Mouse (Mus musculus) olfactory bulb, adult 2 months (tissue): Measurements from ENCODE around the gene Foxp1. TPM values are rescaled to one million over a fixed set of nuclear protein-coding genes. Genes with fewer than 3 reads are reported as not detected.

Experiments used
- H3K27ac ChIP-seq: fragments of 200-500 bp; 2 replicates; pipeline ENCODE4 v1.5.1; 2012; ENCODE audit warnings: low read depth, low read length; ENCODE audit not compliant: insufficient read depth
- H3K4me1 ChIP-seq: fragments of 200-500 bp; 2 replicates; pipeline ENCODE4 v1.6.1; 2012; ENCODE audit warnings: low read length; ENCODE audit not compliant: control insufficient read depth, insufficient read depth
- H3K4me3 ChIP-seq: fragments of 200-500 bp; 2 replicates; pipeline ENCODE4 v1.5.1; 2012; ENCODE audit warnings: mild to moderate bottlenecking, low read depth, low read length, moderate library complexity; ENCODE audit not compliant: insufficient read depth
- CTCF ChIP-seq: fragments of 200-500 bp; IDR thresholded peaks from 2 replicates; pipeline ENCODE4 v1.5.1; 2012; ENCODE audit warnings: low read depth, mild to moderate bottlenecking, low read length, moderate library complexity; ENCODE audit not compliant: insufficient read depth
- POLR2A ChIP-seq: fragments of 200-500 bp; IDR thresholded peaks from 2 replicates; pipeline ENCODE4 v1.6.1; 2012; ENCODE audit warnings: mild to moderate bottlenecking, low read depth, low read length, moderate library complexity; ENCODE audit not compliant: insufficient read depth
- WGBS: fragments of 180-500 bp; shearing (Covaris S2); methylation state at CpG from one replicate; pipeline ENCODE4 v1.1.7; 2018; 5-methylcytosine and 5-hydroxymethylcytosine counted together
- polyA plus RNA-seq: library from polyadenylated mRNA; stranded (reverse); fragments of >200 nt; gene quantifications from 2 replicates; pipeline ENCODE4 v1.2.4, GENCODE M21; 2012; ENCODE audit warnings: low replicate concordance; ENCODE audit not compliant: missing spikeins, insufficient read depth, insufficient read length

Gene Foxp1
- polyA plus RNA-seq, 1 experiment, result not detected

- TF ChIP-seq CTCF, result no peak
- TF ChIP-seq POLR2A, result no peak
- WGBS, result 90% methylated on average over 10 of the region's 10 CpGs
- no peaks in the 10 kb centered on the region for H3K4me1 ChIP-seq
Measured at GRCm38 (mm10) chr6:99130758-99131410, 391.6 kb downstream of the Foxp1 start.

GRCm38 (mm10) chr6:99126717-99127116, 395.8 kb downstream of the Foxp1 start:
- TF ChIP-seq POLR2A (no peak), CTCF (no peak)
- WGBS, result 94% methylated on average over 9 of the region's 9 CpGs
- Histone ChIP-seq H3K4me1 (no peaks in the 10 kb centered on the region), H3K4me3 (no peak overlapping the region), H3K27ac (no peak overlapping the region)

More at GRCm38 (mm10) chr6:99130758-99131410, 391.6 kb downstream of the Foxp1 start:
- Histone ChIP-seq H3K4me3 (no peak overlapping the region), H3K27ac (no peak overlapping the region)

- 88% methylated on average over 8 of the region's 8 CpGs for WGBS
- no peak for TF ChIP-seq CTCF
- TF ChIP-seq POLR2A, result no peak
- no peaks in the 10 kb centered on the region for H3K4me1 ChIP-seq
- no peak overlapping the region for H3K27ac ChIP-seq
- H3K4me3 ChIP-seq, result no peak overlapping the region
Measured at GRCm38 (mm10) chr6:99120776-99121766, 401.4 kb downstream of the Foxp1 start.

DNA sequence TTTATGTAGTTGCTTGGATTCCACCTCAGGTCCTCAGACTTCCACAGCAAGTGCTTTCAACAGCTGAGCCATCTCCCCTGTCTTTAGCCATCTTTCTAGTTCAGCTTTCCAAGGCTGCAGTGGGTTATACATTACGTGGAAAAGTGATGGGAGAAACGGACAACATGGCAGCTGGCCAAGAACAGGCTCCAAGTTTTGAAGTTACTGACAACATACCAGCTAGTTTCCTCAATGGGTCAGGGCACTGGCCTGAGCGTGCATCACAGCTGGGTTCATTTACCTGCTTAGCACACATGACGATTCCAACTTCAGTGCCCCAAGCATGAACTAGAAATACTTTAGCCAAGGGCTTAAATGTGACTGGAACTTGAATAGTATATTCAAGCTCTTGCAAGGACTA, 404.0 kb downstream of the Foxp1 start:
- H3K4me1 ChIP-seq, result no peaks in the 10 kb centered on the region
- 85% methylated on average over 4 of the region's 4 CpGs for WGBS
- no peak overlapping the region for H3K27ac ChIP-seq
- TF ChIP-seq POLR2A (no peak), CTCF (no peak)
- H3K4me3 ChIP-seq, result no peak overlapping the region

- Histone ChIP-seq H3K4me3 (no peak overlapping the region), H3K4me1 (no peaks in the 10 kb centered on the region), H3K27ac (no peak overlapping the region)
- TF ChIP-seq CTCF, result no peak
- no peak for TF ChIP-seq POLR2A
- WGBS, result 94% methylated on average over 1 of the region's 1 CpGs
Measured at GRCm38 (mm10) chr6:99117411-99117810, 405.1 kb downstream of the Foxp1 start.

GRCm38 (mm10) chr6:99111856-99112255, 410.7 kb downstream of the Foxp1 start:
- TF ChIP-seq CTCF (no peak), POLR2A (no peak)
- H3K4me1 ChIP-seq, result no peaks in the 10 kb centered on the region
- WGBS, result 89% methylated on average over 4 of the region's 4 CpGs
- H3K4me3 ChIP-seq, result no peak overlapping the region
- no peak overlapping the region for H3K27ac ChIP-seq

- no peak overlapping the region for H3K27ac ChIP-seq
- H3K4me3 ChIP-seq, result no peak overlapping the region
- no peaks in the 10 kb centered on the region for H3K4me1 ChIP-seq
- WGBS, result 74% methylated on average over 4 of the region's 4 CpGs
- TF ChIP-seq CTCF (no peak), POLR2A (no peak)
Measured at GRCm38 (mm10) chr6:99108417-99108816, 414.1 kb downstream of the Foxp1 start.

DNA sequence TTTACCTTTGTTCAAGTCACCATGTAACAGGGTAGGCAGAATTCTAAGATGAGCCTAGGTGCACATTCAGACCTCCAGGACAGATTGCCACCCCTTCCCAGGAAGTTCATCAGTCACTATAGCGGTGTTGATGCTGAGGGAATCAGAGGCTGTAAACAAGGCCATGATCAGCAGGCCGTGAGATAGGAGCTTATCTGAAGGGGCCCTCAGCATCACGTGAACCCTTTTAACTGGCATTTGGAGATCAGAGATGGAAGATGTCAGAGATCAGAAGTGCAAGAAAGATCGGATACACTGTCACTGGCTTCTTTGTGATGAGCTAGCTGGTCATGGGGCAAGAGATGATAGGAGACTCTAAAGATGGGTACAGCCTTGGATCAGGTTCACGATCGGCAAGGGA, 414.8 kb downstream of the Foxp1 start:
- Histone ChIP-seq H3K27ac (no peak overlapping the region), H3K4me1 (no peaks in the 10 kb centered on the region), H3K4me3 (no peak overlapping the region)
- TF ChIP-seq POLR2A (no peak), CTCF (no peak)
- 97% methylated on average over 6 of the region's 6 CpGs for WGBS

DNA sequence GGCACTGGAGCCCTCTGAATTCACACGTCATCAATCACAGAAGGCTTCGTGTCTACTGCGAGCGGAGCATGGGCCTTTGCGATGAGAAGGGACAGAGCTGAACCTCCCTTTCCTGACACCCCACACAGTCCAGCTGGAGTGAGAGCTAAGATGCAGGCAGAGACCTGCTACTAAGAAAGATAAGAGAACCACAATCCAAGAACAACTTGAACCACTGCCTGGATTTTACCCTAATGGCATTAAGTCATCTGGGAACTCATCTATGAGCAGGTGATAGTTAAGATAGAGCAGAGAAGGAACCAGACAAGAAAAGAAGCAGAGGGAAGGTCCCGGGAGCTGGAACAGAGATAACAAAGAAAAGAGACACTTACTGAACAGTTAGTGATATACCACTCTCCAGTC, 415.4 kb downstream of the Foxp1 start:
- Histone ChIP-seq H3K4me3 (no peak overlapping the region), H3K27ac (no peak overlapping the region), H3K4me1 (no peaks in the 10 kb centered on the region)
- 96% methylated on average over 6 of the region's 6 CpGs for WGBS
- TF ChIP-seq POLR2A, result no peak
- TF ChIP-seq CTCF, result no peak
